Mouse (Mus musculus) lung, postnatal 4 days (tissue): ENCODE results near the gene Ube2e1.
A peak's percentile ranks its signal among the peaks of the same experiment; 100 is the strongest.
"Not testable (repeated sequence)": the region's sequence is repeated elsewhere in the genome, so short reads cannot be mapped to it uniquely, and the experiment has no call there.

ENCODE experiments used
- DNase-seq, 2 experiments: peaks; one replicate each; pipeline ENCODE4 v3.0.0; 2021

The Ube2e1 gene

GRCm38 (mm10) chr14:18240132-18240531 is 91.5 kb downstream of the Ube2e1 start:
- DNase-seq, result no peak

GRCm38 (mm10) chr14:18238750-18239731 is 92.6 kb downstream of the Ube2e1 start, which contains the start of gene Nr1d2:
Gene Nr1d2, minus strand, starts transcription at chr14:18239127.
- DNase-seq, result peak; percentile 99

- peak; percentile 97 to 99 for DNase-seq
These were observed 93.4 kb downstream of the Ube2e1 start for GRCm38 (mm10) chr14:18238131-18238749.

- DNase-seq, result no peak
These were observed 94.3 kb downstream of the Ube2e1 start for GRCm38 (mm10) chr14:18237381-18237780.

GRCm38 (mm10) chr14:18236496-18237235 is 95.0 kb downstream of the Ube2e1 start:
- not testable (repeated sequence) for DNase-seq

GRCm38 (mm10) chr14:18233981-18234960 is 97.4 kb downstream of the Ube2e1 start:
- DNase-seq, result no peak

- DNase-seq, result no peak
These were observed 98.6 kb downstream of the Ube2e1 start for GRCm38 (mm10) chr14:18233076-18233475.
